Mouse (Mus musculus): ENCODE data around the gene Igsf10.

The Igsf10 gene

DNA sequence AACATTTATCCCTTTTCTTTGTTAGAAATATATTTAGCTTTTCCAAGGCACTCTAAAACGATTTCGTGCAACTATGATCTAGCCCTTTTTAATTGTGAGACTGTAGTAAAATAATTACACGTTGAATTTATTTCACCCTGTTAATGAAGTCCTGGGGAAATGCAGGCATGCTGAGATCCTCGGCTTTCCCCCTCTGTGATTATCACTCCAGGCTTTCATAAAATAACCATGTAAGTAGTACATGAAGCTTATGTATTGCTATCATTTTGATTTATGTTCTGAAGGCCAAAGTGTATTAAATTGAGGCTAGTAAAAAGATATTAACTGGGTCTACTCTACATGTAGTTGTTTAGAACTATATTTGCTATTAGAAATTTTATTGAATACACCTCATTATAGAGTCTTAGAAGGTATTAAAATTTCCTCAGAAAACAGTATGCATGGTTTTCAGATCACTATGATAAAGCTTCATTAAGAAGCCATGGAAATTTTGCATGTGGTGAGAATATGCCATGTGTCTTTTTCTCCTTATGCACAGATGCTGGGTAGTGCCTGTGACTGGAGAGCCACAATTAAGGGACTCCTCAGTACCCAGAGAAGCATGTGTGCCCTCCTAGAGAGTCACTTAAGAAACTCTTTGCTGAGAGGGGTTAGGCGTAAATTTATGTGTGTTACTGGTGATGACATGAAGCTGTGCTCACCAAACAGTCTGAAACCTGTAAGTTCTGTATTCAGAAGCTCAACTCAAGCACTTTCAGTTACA, 50.6 kb downstream of the Igsf10 start:
- DNase-seq (ENCODE audit: low spot score) = no peak

DNA sequence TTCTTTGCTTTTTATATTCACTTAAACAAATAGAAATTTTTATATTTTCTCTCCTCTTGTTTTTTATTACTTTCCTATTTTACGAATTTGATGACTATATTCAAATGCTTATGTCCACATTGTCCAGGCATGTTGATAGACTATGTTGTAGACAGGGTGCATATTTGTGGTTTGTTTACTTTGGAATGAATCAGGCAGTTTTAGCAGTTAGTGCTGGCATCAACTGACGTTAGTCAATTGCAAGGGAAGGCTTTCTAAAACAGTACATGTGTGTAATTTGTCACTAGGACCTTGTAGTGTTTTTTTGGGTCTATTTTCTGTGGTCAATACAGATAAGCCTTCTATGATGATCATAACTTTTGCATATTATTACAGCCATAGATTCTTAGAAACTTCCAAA, 53.6 kb downstream of the Igsf10 start:
- DNase-seq (ENCODE audit: low spot score) = no peak

DNA sequence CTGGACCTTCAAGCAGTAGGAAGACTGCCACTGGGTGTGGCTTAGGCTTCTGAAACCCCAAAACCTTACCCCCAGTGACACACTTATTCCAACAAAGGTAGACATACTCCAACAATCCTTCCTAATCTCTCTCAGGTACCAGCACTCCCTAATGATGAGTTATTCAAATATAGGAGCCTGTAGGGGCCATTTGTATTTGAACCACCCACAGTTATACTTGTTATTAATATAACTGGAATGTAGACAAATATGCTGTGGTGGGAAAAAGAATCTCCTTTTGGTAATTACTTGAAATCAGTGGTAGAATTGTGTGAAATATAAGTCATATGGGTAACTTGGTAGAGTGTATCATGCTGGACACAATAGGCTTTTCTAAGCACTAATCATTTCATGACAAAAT, 65.6 kb downstream of the Igsf10 start:
- DNase-seq (ENCODE audit: low spot score) = no peak

DNA sequence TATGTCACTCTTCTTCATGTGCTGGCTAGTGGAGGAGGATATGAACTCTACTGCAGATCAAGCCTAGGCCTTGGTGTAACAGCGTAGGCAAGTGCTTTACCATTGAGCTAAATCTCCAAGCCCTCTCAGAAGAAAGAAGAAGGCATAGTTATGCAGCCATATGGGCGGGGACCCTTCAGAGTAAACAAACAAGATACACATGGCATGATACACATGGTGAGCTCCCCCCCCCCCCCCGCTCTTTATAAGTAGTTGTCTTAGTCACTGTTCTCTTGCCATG, 66.0 kb downstream of the Igsf10 start:
- no peak for DNase-seq (ENCODE audit: low spot score)

DNA sequence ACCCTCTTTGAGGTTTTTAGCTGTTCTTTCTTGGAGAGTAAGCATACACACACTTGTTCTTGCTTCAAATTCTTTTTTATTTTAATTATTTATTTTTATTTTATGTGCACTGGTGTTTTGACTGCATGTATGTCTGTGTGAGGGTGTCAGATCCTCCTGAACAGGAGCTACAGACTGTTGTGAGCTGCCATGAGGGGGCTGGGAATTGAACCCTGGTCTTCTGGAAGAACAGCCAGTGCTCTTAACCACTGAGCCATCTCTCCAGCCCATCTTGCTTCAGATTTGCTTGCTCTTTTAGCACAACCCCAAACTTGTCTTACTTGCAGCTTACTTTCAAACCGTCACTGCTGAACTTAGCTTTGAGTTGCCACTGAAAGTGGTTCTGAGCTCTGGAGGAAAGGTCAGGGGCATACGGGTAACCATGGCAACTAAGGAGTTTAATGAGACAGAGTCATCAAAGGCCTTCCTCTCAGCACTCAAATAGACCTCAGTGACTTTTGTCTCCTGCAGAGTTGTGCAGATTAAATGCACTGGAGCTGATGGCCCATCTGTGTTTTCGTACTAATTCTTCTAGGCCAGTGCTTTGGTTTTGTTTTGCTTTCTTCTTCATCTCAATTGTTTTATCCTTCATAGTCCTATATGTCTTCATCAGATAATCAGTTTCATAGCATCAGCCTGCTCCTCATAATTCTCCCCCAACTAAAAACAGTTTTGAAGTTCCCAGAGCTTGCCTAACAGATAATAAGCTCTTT, 66.5 kb downstream of the Igsf10 start:
- DNase-seq (ENCODE audit: low spot score) = no peak

DNA sequence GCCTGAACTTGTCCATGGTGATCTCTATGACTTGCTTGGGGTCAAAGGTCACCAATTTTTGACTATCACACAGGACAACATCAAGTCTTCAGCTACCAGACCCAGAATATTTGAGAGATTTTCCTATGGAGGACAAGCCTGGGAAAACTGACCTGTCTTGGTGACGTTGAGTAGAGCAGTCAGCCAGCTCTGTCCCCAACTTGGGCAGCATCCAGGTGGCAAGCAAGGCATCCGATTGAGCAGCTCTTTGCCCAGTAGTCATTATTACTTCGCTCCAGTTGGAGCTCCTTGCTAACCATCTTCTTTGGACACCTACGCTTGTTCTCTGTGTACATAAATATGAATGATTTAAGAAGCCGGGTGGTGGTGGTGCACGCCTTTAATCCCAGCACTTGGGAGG, 73.4 kb downstream of the Igsf10 start:
- no peak for DNase-seq (ENCODE audit: low spot score)
